In genomic region chr14:17722824-17723445, GRCm38 (mm10) we compare ENCODE assay signal across 14 mouse cellular contexts.
DNase-seq lines count a peak whose midpoint lies in the region; ATAC-seq and TF ChIP-seq lines count a peak whose summit lies in the region.
"Had no signal": no experiment of that assay in that cellular context is flagged by ENCODE, and none has a peak within 500 bp of the region (broad histone marks: within the 10 kb centered on the region; RNA-seq: fewer than 3 reads in every experiment).

No protein-coding gene starts in this region.

- H3K27me3 ChIP-seq in hindbrain, postnatal 0 days (ENCODE audit: insufficient read depth, low read length): no peaks in the 10 kb centered on the region
- H3K27me3 ChIP-seq: CH12.LX; heart, embryonic 13.5 days; hindbrain, embryonic 15.5 days; kidney, embryonic 15.5 days had no signal

- WGBS in hindbrain, postnatal 0 days: 18% methylated on average over 1 of the region's 1 CpGs

- no peaks in the 10 kb centered on the region for H3K9me3 ChIP-seq in hindbrain, postnatal 0 days (ENCODE audit: low read length)
- H3K9me3 ChIP-seq: heart, embryonic 13.5 days; hindbrain, embryonic 15.5 days; kidney, embryonic 15.5 days had no signal

- H3K36me3 ChIP-seq in hindbrain, postnatal 0 days (ENCODE audit: insufficient read depth, low read length): no peaks in the 10 kb centered on the region
- H3K36me3 ChIP-seq: heart, embryonic 13.5 days; hindbrain, embryonic 15.5 days; kidney, embryonic 15.5 days had no signal

- no peak overlapping the region for H3K4me2 ChIP-seq in hindbrain, postnatal 0 days (ENCODE audit: low read depth, low read length)
- H3K4me2 ChIP-seq: heart, embryonic 13.5 days; hindbrain, embryonic 15.5 days; kidney, embryonic 15.5 days had no signal

- H3K9ac ChIP-seq in hindbrain, postnatal 0 days (replicated peaks; ENCODE audit: low read length): no peak overlapping the region
- H3K9ac ChIP-seq: heart, embryonic 13.5 days; hindbrain, embryonic 15.5 days; kidney, embryonic 15.5 days had no signal

- peak; percentile 49; the same call in 1 of the 2 replicates for ATAC-seq in hindbrain, postnatal 0 days

- peak; percentile 64 for DNase-seq in kidney, adult 9 months
- DNase-seq in kidney, adult 18-20 months: no peak
- DNase-seq in 3T3-L1 (ENCODE audit: low read depth, low spot score): peak; percentile 18
- DNase-seq in brain, adult 2 months (ENCODE audit: low read depth, low spot score): peak; percentile 75
- DNase-seq in hindbrain, postnatal 0 days (ENCODE audit: low spot score): peak; percentile 30
- no peak for DNase-seq in spleen, postnatal 4 days (ENCODE audit: low spot score in 2 of 2)
- no peak for DNase-seq in cerebellum, postnatal 25 days
- DNase-seq: adrenal gland, adult 2 months; gastrocnemius, postnatal 14 days had no signal

- TF ChIP-seq CTCF in hindbrain, postnatal 0 days (IDR thresholded peaks at IDR 0.05; ENCODE audit: low read depth): no peak

- H3K4me3 ChIP-seq in hindbrain, postnatal 0 days (ENCODE audit: low read length): no peak overlapping the region
- H3K4me3 ChIP-seq: heart, embryonic 13.5 days; hindbrain, embryonic 15.5 days; kidney, embryonic 15.5 days; left cerebral cortex, adult 2 months had no signal

- no peaks in the 10 kb centered on the region for H3K4me1 ChIP-seq in hindbrain, postnatal 0 days (ENCODE audit: insufficient read depth, low read length)
- H3K4me1 ChIP-seq: heart, embryonic 13.5 days; hindbrain, embryonic 15.5 days; kidney, embryonic 15.5 days had no signal

- H3K27ac ChIP-seq in hindbrain, postnatal 0 days: no peak overlapping the region
- H3K27ac ChIP-seq: heart, embryonic 13.5 days; hindbrain, embryonic 15.5 days; kidney, embryonic 15.5 days; left cerebral cortex, adult 2 months had no signal

Comparison
In these comparisons a context has a peak if more than half of its experiments do, and no peak if none do; other contexts are left out.
1. DNase-seq: peak in kidney, adult 9 months (single experiment), 3T3-L1 (single experiment), brain, adult 2 months (single experiment) and hindbrain, postnatal 0 days (single experiment); none in kidney, adult 18-20 months (single experiment), spleen, postnatal 4 days (0 of 2) and cerebellum, postnatal 25 days (0 of 2).